Mouse (Mus musculus) liver, embryonic 15.5 days (tissue): Measurements from ENCODE around the gene Acacb. TPM values are rescaled to one million over a fixed set of nuclear protein-coding genes. Genes with fewer than 3 reads are reported as not detected.

Source experiments
- ATAC-seq: fragments of 200-750 bp; cut with Nextera tagmentation; 2 replicates; pipeline ENCODE4 v1.8.0; 2017; ENCODE audit warnings: moderate number of reproducible peaks, mild to moderate bottlenecking, moderate library complexity; ENCODE audit not compliant: insufficient read depth
- H3K27ac ChIP-seq: fragments of 300-500 bp; sonication (generic); replicated peaks from 2 replicates; pipeline ENCODE4 v1.5.1; 2015; ENCODE audit warnings: mild to moderate bottlenecking, inconsistent platforms
- H3K27me3 ChIP-seq: fragments of 300-500 bp; sonication (generic); 2 replicates; pipeline ENCODE4 v1.6.1; 2015; ENCODE audit warnings: mild to moderate bottlenecking, inconsistent platforms
- H3K36me3 ChIP-seq: fragments of 300-500 bp; sonication (generic); replicated peaks from 2 replicates; pipeline ENCODE4 v1.6.1; 2015; ENCODE audit warnings: moderate library complexity, mild to moderate bottlenecking, inconsistent platforms
- H3K4me1 ChIP-seq: fragments of 300-500 bp; sonication (generic); replicated peaks from 2 replicates; pipeline ENCODE4 v1.6.1; 2015; ENCODE audit warnings: inconsistent platforms
- H3K4me2 ChIP-seq: fragments of 300-500 bp; sonication (generic); 2 replicates; pipeline ENCODE4 v1.6.1; 2015; ENCODE audit warnings: moderate library complexity, mild to moderate bottlenecking, inconsistent platforms
- H3K4me3 ChIP-seq: fragments of 300-500 bp; sonication (generic); replicated peaks from 2 replicates; pipeline ENCODE4 v1.5.1; 2015; ENCODE audit warnings: mild to moderate bottlenecking, inconsistent platforms
- H3K9ac ChIP-seq: fragments of 300-500 bp; sonication (generic); 2 replicates; pipeline ENCODE4 v1.6.1; 2015; ENCODE audit warnings: moderate library complexity, mild to moderate bottlenecking, inconsistent platforms
- H3K9me3 ChIP-seq: fragments of 300-500 bp; sonication (generic); replicated peaks from 2 replicates; pipeline ENCODE4 v1.6.1; 2016; ENCODE audit warnings: inconsistent platforms
- WGBS: fragments of 180-500 bp; shearing (Covaris S2); methylation state at CpG from one replicate; pipeline ENCODE4 v1.1.7; 2015; ENCODE audit warnings: mixed read lengths; ENCODE audit not compliant: insufficient replicate concordance; 5-methylcytosine and 5-hydroxymethylcytosine counted together
- polyA plus RNA-seq: library from polyadenylated mRNA; unstranded; fragments of >200 nt; fragmentation: Nextera tagmentation; extraction: Ambion mirVana; gene quantifications from 2 replicates; pipeline ENCODE4 v1.2.1, GENCODE M21; 2015

The Acacb gene
- polyA plus RNA-seq, 1 experiment from 2014 or later = 0.45 TPM

- H3K4me1 ChIP-seq = peaks cover 36% of the 10 kb centered on the region
- no peak overlapping the region for H3K4me3 ChIP-seq
- H3K4me2 ChIP-seq = no peak overlapping the region
- no peaks in the 10 kb centered on the region for H3K27me3 ChIP-seq
- no peak for ATAC-seq
- no peaks in the 10 kb centered on the region for H3K9me3 ChIP-seq
- no peak overlapping the region for H3K27ac ChIP-seq
- no peak overlapping the region for H3K9ac ChIP-seq
- WGBS = 66% methylated on average over 3 of the region's 3 CpGs
- H3K36me3 ChIP-seq = peaks cover 20% of the 10 kb centered on the region
Measured at GRCm38 (mm10) chr5:114126008-114126407, 20.3 kb upstream of the Acacb start.

- Histone ChIP-seq H3K4me3 (peak overlapping the region; percentile 69), H3K4me1 (peaks cover 42% of the 10 kb centered on the region)
Measured at GRCm38 (mm10) chr5:114126499-114127244, 19.7 kb upstream of the Acacb start.

GRCm38 (mm10) chr5:114127374-114128349, 18.7 kb upstream of the Acacb start, which contains the start of gene Alkbh2:
Gene Alkbh2 (minus strand): TSS chr5:114128218.
- Histone ChIP-seq H3K27ac (peak within 1 kb of the TSS; percentile 73), H3K9me3 (no peaks in the 10 kb centered on the region), H3K4me3 (peak within 1 kb of the TSS; percentile 69), H3K9ac (peak within 1 kb of the TSS; percentile 69), H3K4me2 (peak within 1 kb of the TSS; percentile 99), H3K4me1 (peaks cover 52% of the 10 kb centered on the region), H3K36me3 (peaks cover 10% of the 10 kb centered on the region), H3K27me3 (no peaks in the 10 kb centered on the region)
- peak; percentile 10; the same call in 1 of the 2 replicates for ATAC-seq
- 2% methylated on average over 69 of the region's 69 CpGs for WGBS

More at GRCm38 (mm10) chr5:114126499-114127244, 19.7 kb upstream of the Acacb start:
- H3K27me3 ChIP-seq = no peaks in the 10 kb centered on the region
- peak overlapping the region; percentile 69; the same call in 1 of the 2 replicates for H3K9ac ChIP-seq
- H3K9me3 ChIP-seq = no peaks in the 10 kb centered on the region
- 61% methylated on average over 7 of the region's 7 CpGs for WGBS
- no peak overlapping the region for H3K27ac ChIP-seq
- H3K36me3 ChIP-seq = peaks cover 13% of the 10 kb centered on the region
- H3K4me2 ChIP-seq = peak overlapping the region; percentile 99
- no peak for ATAC-seq

GRCm38 (mm10) chr5:114129550-114130210, 16.7 kb upstream of the Acacb start:
- 74% methylated on average over 15 of the region's 15 CpGs for WGBS

GRCm38 (mm10) chr5:114130211-114130605, 16.1 kb upstream of the Acacb start, which contains the start of gene Ung:
Gene Ung (plus strand): TSS chr5:114130386.
- Histone ChIP-seq H3K9me3 (no peaks in the 10 kb centered on the region), H3K4me1 (peaks cover 74% of the 10 kb centered on the region), H3K27me3 (no peaks in the 10 kb centered on the region), H3K36me3 (0 out of 2 replicates have a peak, but pooled peaks cover 7% of the 10 kb centered on the region), H3K4me2 (peak within 1 kb of the TSS; percentile 99), H3K9ac (peak within 1 kb of the TSS; percentile 56), H3K27ac (peak within 1 kb of the TSS; percentile 72), H3K4me3 (peak within 1 kb of the TSS; percentile 74)
- under 1% methylated on average over 29 of the region's 29 CpGs for WGBS
- no peak for ATAC-seq

More at GRCm38 (mm10) chr5:114129550-114130210, 16.7 kb upstream of the Acacb start:
- Histone ChIP-seq H3K9ac (no peak overlapping the region), H3K27me3 (no peaks in the 10 kb centered on the region), H3K9me3 (no peaks in the 10 kb centered on the region), H3K4me3 (peak overlapping the region; percentile 74), H3K36me3 (0 out of 2 replicates have a peak, but pooled peaks cover 5% of the 10 kb centered on the region), H3K4me1 (peaks cover 71% of the 10 kb centered on the region), H3K27ac (no peak overlapping the region), H3K4me2 (peak overlapping the region; percentile 99)
- ATAC-seq = no peak

- Histone ChIP-seq H3K4me3 (peak overlapping the region; percentile 74), H3K27me3 (no peaks in the 10 kb centered on the region), H3K4me2 (peak overlapping the region; percentile 99), H3K27ac (peak overlapping the region; percentile 72), H3K9me3 (no peaks in the 10 kb centered on the region), H3K9ac (peak overlapping the region; percentile 56), H3K4me1 (peaks cover 75% of the 10 kb centered on the region), H3K36me3 (peaks cover 14% of the 10 kb centered on the region; the same call in 1 of the 2 replicates)
- peak; percentile 93 for ATAC-seq
- WGBS = under 1% methylated on average over 87 of the region's 87 CpGs
Measured at GRCm38 (mm10) chr5:114130698-114131520, 15.4 kb upstream of the Acacb start.

- Histone ChIP-seq H3K36me3 (peaks cover 19% of the 10 kb centered on the region; the same call in 1 of the 2 replicates), H3K27me3 (no peaks in the 10 kb centered on the region), H3K4me1 (peaks cover 69% of the 10 kb centered on the region), H3K27ac (peak overlapping the region; percentile 72), H3K4me2 (peak overlapping the region; percentile 99), H3K4me3 (peak overlapping the region; percentile 74), H3K9ac (peak overlapping the region; percentile 56), H3K9me3 (no peaks in the 10 kb centered on the region)
- WGBS = under 1% methylated on average over 15 of the region's 15 CpGs
- no peak for ATAC-seq
Measured at GRCm38 (mm10) chr5:114131521-114131840, 14.9 kb upstream of the Acacb start.

GRCm38 (mm10) chr5:114132841-114133240, 13.5 kb upstream of the Acacb start:
- Histone ChIP-seq H3K4me3 (no peak overlapping the region), H3K9ac (no peak overlapping the region), H3K4me2 (0 out of 2 replicates have a peak overlapping the region, but pooled peaks have one; percentile 99), H3K27me3 (no peaks in the 10 kb centered on the region), H3K9me3 (no peaks in the 10 kb centered on the region), H3K4me1 (peaks cover 59% of the 10 kb centered on the region), H3K27ac (no peak overlapping the region), H3K36me3 (peaks cover 32% of the 10 kb centered on the region)
- WGBS = 80% methylated on average over 6 of the region's 6 CpGs
- no peak for ATAC-seq

GRCm38 (mm10) chr5:114134091-114134534, 12.2 kb upstream of the Acacb start:
- H3K4me2 ChIP-seq = peak overlapping the region; percentile 13
- no peak overlapping the region for H3K27ac ChIP-seq
- peak; percentile 2; the same call in 1 of the 2 replicates for ATAC-seq
- no peaks in the 10 kb centered on the region for H3K27me3 ChIP-seq
- peaks cover 43% of the 10 kb centered on the region for H3K36me3 ChIP-seq
- H3K4me3 ChIP-seq = no peak overlapping the region
- WGBS = 13% methylated on average over 6 of the region's 6 CpGs
- peaks cover 58% of the 10 kb centered on the region for H3K4me1 ChIP-seq
- no peak overlapping the region for H3K9ac ChIP-seq
- no peaks in the 10 kb centered on the region for H3K9me3 ChIP-seq

GRCm38 (mm10) chr5:114135516-114135915, 10.8 kb upstream of the Acacb start:
- WGBS = 74% methylated on average over 10 of the region's 10 CpGs
- no peaks in the 10 kb centered on the region for H3K9me3 ChIP-seq
- no peaks in the 10 kb centered on the region for H3K27me3 ChIP-seq
- no peak overlapping the region for H3K4me3 ChIP-seq
- ATAC-seq = no peak
- no peak overlapping the region for H3K27ac ChIP-seq
- no peak overlapping the region for H3K4me2 ChIP-seq
- H3K4me1 ChIP-seq = peaks cover 51% of the 10 kb centered on the region
- peaks cover 45% of the 10 kb centered on the region for H3K36me3 ChIP-seq
- no peak overlapping the region for H3K9ac ChIP-seq
